ENCODE assay signal across 2 mouse cellular contexts in genomic region chr17:6699502-6699901, GRCm38 (mm10). TPM values are rescaled to one million over a fixed set of nuclear protein-coding genes. Genes with fewer than 3 reads are reported as not detected.
"Had no signal": no experiment of that assay in that cellular context is flagged by ENCODE, and none has a peak within 500 bp of the region (broad histone marks: within the 10 kb centered on the region; RNA-seq: fewer than 3 reads in every experiment).

No protein-coding gene starts in this region.

RNA-seq across cellular contexts. Expression of gene Sytl3, which starts 40.6 kb away (rescaled TPM):
- total RNA-seq: midbrain, postnatal 0 days had no signal
- polyA plus RNA-seq: midbrain, embryonic 11.5 days had no signal
